Mouse (Mus musculus) olfactory bulb, adult 2 months (tissue): ENCODE measurements around the gene Wdhd1.

Source experiments
- CTCF ChIP-seq: fragments of 200-500 bp; IDR thresholded peaks from 2 replicates; pipeline ENCODE4 v1.5.1; 2012; ENCODE audit warnings: low read depth, mild to moderate bottlenecking, low read length, moderate library complexity; ENCODE audit not compliant: insufficient read depth
- POLR2A ChIP-seq: fragments of 200-500 bp; IDR thresholded peaks from 2 replicates; pipeline ENCODE4 v1.6.1; 2012; ENCODE audit warnings: mild to moderate bottlenecking, low read depth, low read length, moderate library complexity; ENCODE audit not compliant: insufficient read depth

DNA sequence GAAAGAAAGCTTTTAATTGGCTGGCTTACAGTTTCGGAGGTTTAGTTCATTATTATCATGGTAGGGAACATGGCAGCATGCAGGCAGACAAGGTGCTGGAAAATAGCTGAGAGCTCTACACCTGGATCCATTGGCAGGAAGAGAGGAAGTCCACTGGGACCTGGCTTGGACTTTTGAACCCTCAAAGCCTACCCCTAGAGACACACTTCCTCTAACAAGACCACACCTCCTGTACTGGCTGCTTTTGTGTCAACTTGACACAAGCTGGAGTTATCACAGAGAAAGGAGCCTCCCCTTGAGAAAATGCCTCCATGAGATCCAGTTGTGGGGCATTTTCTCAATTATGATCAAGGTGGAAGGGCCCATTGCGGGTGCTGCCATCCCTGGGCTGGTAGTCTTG lies 8.6 kb upstream of the Wdhd1 start:
- TF ChIP-seq CTCF (no peak), POLR2A (no peak)
